Mouse (Mus musculus) ES-Bruce4 (cell line): ENCODE data around the gene Igflr1. TPM values are rescaled to one million over a fixed set of nuclear protein-coding genes. Genes with fewer than 3 reads are reported as not detected.

ENCODE experiments used
- H3K27ac ChIP-seq: 2 replicates; pipeline ENCODE4 v1.5.1; 2012; ENCODE audit warnings: low read length, inconsistent platforms; ENCODE audit not compliant: insufficient read depth
- H3K27me3 ChIP-seq: 2 replicates; pipeline ENCODE4 v1.6.1; 2012; ENCODE audit warnings: mild to moderate bottlenecking, low read length, inconsistent platforms; ENCODE audit not compliant: control insufficient read depth, poor library complexity, insufficient read depth, severe bottlenecking
- H3K36me3 ChIP-seq: 2 replicates; pipeline ENCODE4 v1.6.1; 2012; ENCODE audit warnings: inconsistent platforms, mild to moderate bottlenecking, low read length, moderate library complexity; ENCODE audit not compliant: control insufficient read depth, poor library complexity, insufficient read depth, severe bottlenecking
- H3K4me1 ChIP-seq: one replicate; pipeline ENCODE4 v1.8.1; 2011; ENCODE audit warnings: low read length; ENCODE audit not compliant: control insufficient read depth, insufficient read depth
- H3K4me3 ChIP-seq: 2 replicates; pipeline ENCODE4 v1.5.1; 2011; ENCODE audit warnings: low read depth, mild to moderate bottlenecking, low read length
- H3K9ac ChIP-seq: 2 replicates; pipeline ENCODE4 v1.6.1; 2012; ENCODE audit warnings: low read depth, mild to moderate bottlenecking, inconsistent platforms; ENCODE audit not compliant: poor library complexity, severe bottlenecking
- H3K9me3 ChIP-seq: replicated peaks from 2 replicates; pipeline ENCODE4 v1.6.1; 2012; ENCODE audit warnings: mild to moderate bottlenecking, low read length, inconsistent platforms; ENCODE audit not compliant: control insufficient read depth, poor library complexity, insufficient read depth, severe bottlenecking
- CTCF ChIP-seq: IDR thresholded peaks from one replicate; pipeline ENCODE4 v1.8.1; 2011; ENCODE audit warnings: low read depth, low read length
- EP300 ChIP-seq: IDR thresholded peaks from 2 replicates; pipeline ENCODE4 v1.6.1; 2011; ENCODE audit warnings: low read depth, low read length; ENCODE audit not compliant: insufficient read depth
- POLR2A ChIP-seq: IDR thresholded peaks from one replicate; pipeline ENCODE4 v1.8.1; 2011; ENCODE audit warnings: low read length; ENCODE audit not compliant: insufficient read depth
- polyA plus RNA-seq: library from polyadenylated mRNA; stranded (reverse); fragments of >200 nt; gene quantifications from 2 replicates; pipeline ENCODE4 v1.2.4, GENCODE M21; 2011; ENCODE audit warnings: low read depth; ENCODE audit not compliant: missing spikeins, insufficient read depth, insufficient read length

Igflr1 gene
- 0.72 TPM in 1 of 2 replicates, not detected in the other for polyA plus RNA-seq

DNA sequence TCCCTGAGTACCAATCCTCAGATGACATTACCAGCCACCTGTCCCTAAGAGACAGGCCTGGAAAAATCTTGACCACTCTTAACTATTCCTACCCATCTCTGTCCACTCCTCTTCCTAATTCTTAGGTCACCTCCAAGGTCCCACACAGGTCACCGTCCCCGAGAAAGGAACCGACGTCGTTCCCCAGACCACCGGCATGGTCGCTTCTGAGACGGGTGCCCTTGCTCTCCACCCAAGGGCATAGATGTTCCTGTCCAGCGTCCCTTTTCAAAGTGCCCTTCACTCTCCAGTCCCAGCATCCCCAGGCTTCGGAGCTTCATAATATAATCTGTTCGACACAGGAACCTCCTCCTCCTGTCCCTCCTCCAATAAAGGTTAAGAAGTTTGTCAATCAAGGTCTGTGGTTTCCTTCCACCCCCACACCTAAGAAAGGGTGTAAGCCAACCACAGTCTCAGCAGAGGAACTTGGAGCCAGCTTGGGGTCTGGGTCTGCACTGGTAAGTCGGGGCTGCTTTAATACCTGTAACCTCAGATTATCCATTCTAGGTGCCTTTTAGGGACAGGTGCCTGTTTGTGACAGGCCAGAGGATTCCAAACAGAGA, at the start of gene Igflr1:
TSS of gene Igflr1 (plus strand) at position 458 of the 602 bp plus-strand sequence.
- Histone ChIP-seq H3K27ac (no peak within 1 kb of the TSS), H3K4me3 (no peak within 1 kb of the TSS), H3K9me3 (no peaks in the 10 kb centered on the region), H3K36me3 (peaks cover 8% of the 10 kb centered on the region), H3K27me3 (no peaks in the 10 kb centered on the region), H3K4me1 (no peaks in the 10 kb centered on the region), H3K9ac (no peak within 1 kb of the TSS)
- no peak for TF ChIP-seq EP300
- TF ChIP-seq POLR2A, result no peak
- TF ChIP-seq CTCF, result no peak

DNA sequence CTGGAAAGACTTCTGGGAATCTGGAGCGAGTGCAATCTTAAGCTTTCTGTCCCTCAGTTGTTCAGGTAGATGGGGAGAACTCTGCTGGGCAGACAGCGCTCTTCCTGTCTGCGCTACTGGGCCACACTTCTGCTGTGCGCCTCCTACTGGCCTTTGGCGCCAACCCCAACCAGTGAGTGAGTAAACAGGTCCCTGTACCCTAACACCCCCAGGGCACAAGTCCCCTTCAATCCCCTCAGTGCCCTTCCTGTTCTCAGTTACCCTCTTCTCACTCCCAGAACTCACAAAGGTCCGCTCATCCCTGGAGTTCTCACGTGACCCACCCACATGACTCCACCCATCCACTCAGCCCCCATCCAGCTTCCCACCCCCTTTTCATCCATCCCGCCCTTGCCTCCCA, 46.9 kb upstream of the Igflr1 start:
- H3K27ac ChIP-seq, result no peak overlapping the region
- no peaks in the 10 kb centered on the region for H3K27me3 ChIP-seq
- no peaks in the 10 kb centered on the region for H3K4me1 ChIP-seq
- H3K9ac ChIP-seq, result no peak overlapping the region
- no peaks in the 10 kb centered on the region for H3K9me3 ChIP-seq
- H3K4me3 ChIP-seq, result peak overlapping the region; percentile 43
- TF ChIP-seq POLR2A (no peak), CTCF (peak; percentile 58), EP300 (peak; percentile 75)
- H3K36me3 ChIP-seq, result no peaks in the 10 kb centered on the region

DNA sequence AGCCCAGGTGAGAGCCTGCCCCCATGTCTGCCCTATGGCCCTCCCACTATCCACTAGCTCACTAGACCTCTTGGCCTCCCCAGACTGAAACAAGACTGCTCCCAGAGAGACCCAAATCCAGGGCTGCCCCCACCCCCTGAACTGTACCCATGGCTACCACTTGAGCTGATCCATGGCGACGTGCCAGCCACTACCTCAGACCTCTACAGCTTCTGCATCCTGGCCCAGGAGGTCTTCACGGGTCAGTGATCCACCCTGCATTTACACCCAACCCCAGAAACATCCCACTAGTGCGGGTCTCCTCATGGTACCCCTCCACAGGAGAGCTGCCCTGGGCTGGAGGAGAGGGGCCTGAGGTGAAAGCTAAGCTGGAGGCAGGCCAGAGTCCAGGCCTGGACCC, 44.8 kb upstream of the Igflr1 start:
- H3K27ac ChIP-seq, result no peak overlapping the region

DNA sequence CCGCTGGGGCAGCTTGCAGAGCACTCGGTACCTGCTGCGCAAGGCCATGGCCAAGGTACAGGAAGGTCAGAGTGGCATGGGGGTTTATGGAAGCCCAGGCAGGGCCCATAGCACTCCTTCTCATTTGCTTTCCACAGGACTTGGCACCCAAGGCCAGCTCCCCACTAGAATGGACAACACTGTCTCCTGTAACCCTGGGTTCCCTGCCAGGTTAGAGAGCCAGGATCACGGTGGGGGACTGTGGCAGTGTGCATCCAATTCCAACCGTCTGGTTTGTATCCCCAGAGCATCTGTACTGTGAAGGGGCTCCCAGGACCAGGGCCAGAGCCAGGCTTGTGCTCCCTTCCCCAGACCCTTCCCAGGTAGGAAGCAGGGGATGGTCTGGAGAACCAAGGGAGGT, 44.4 kb upstream of the Igflr1 start:
- TF ChIP-seq POLR2A (no peak), EP300 (no peak)
- H3K27ac ChIP-seq, result no peak overlapping the region
- no peaks in the 10 kb centered on the region for H3K36me3 ChIP-seq
- no peak overlapping the region for H3K9ac ChIP-seq
- no peak overlapping the region for H3K4me3 ChIP-seq
- H3K27me3 ChIP-seq, result no peaks in the 10 kb centered on the region
- H3K9me3 ChIP-seq, result no peaks in the 10 kb centered on the region
- H3K4me1 ChIP-seq, result peaks cover 1% of the 10 kb centered on the region

More for the DNA sequence above, 44.8 kb upstream of the Igflr1 start:
- Histone ChIP-seq H3K4me3 (no peak overlapping the region), H3K36me3 (no peaks in the 10 kb centered on the region), H3K9me3 (no peaks in the 10 kb centered on the region), H3K9ac (no peak overlapping the region), H3K27me3 (no peaks in the 10 kb centered on the region), H3K4me1 (no peaks in the 10 kb centered on the region)
- TF ChIP-seq CTCF (no peak), POLR2A (no peak), EP300 (no peak)

DNA sequence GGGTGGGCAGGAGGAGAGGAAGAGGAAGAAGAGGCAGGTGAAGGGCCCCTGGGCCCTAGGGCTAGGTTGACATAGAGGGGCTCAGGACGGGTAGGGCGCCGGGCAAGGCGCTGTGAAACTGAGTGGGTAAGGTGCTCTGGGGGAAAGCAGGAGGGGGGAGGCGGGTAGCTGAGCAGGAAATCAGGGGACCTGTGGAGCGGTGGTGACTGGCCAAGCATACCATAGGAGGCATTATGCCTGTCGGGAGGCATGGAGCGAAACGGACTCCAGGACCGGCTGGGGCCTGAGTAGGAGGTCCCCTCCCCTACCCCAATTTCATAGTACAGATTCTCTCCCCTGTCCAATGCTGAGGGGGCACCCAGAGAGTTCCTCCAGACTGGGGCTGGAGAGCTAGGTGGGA, 42.4 kb upstream of the Igflr1 start:
- H3K27me3 ChIP-seq, result no peaks in the 10 kb centered on the region
- H3K36me3 ChIP-seq, result no peaks in the 10 kb centered on the region
- no peaks in the 10 kb centered on the region for H3K9me3 ChIP-seq
- no peak overlapping the region for H3K27ac ChIP-seq
- no peak overlapping the region for H3K4me3 ChIP-seq
- H3K9ac ChIP-seq, result no peak overlapping the region
- TF ChIP-seq EP300 (no peak), CTCF (no peak), POLR2A (no peak)
- H3K4me1 ChIP-seq, result peaks cover 1% of the 10 kb centered on the region

GRCm38 (mm10) chr7:30524487-30524886, 40.7 kb upstream of the Igflr1 start:
- no peaks in the 10 kb centered on the region for H3K27me3 ChIP-seq
- H3K9me3 ChIP-seq, result no peaks in the 10 kb centered on the region
- no peaks in the 10 kb centered on the region for H3K36me3 ChIP-seq
- TF ChIP-seq CTCF (no peak), EP300 (no peak), POLR2A (no peak)
- H3K4me3 ChIP-seq, result no peak overlapping the region
- H3K4me1 ChIP-seq, result peaks cover 1% of the 10 kb centered on the region
- H3K9ac ChIP-seq, result no peak overlapping the region
- H3K27ac ChIP-seq, result no peak overlapping the region
